Mouse (Mus musculus): ENCODE data around the gene Ghrh.

The Ghrh gene

GRCm38 (mm10) chr2:157349121-157349778 is 1.9 kb upstream of the Ghrh start:
- DNase-seq (ENCODE audit: low spot score): no peak

- DNase-seq (ENCODE audit: low spot score): no peak
Observed at GRCm38 (mm10) chr2:157343337-157343736, 4.0 kb downstream of the Ghrh start.

- no peak for DNase-seq (ENCODE audit: low spot score)
Observed at GRCm38 (mm10) chr2:157342328-157342926, 4.9 kb downstream of the Ghrh start.

- peak; percentile 78 for DNase-seq (ENCODE audit: low spot score)
Observed at GRCm38 (mm10) chr2:157341554-157342270, 5.6 kb downstream of the Ghrh start.

GRCm38 (mm10) chr2:157340221-157340741 is 7.0 kb downstream of the Ghrh start:
- DNase-seq (ENCODE audit: low spot score): peak; percentile 20

GRCm38 (mm10) chr2:157339532-157339931 is 7.8 kb downstream of the Ghrh start:
- no peak for DNase-seq (ENCODE audit: low spot score)

GRCm38 (mm10) chr2:157338663-157339062 is 8.6 kb downstream of the Ghrh start:
- peak; percentile 57 for DNase-seq (ENCODE audit: low spot score)

GRCm38 (mm10) chr2:157332059-157332458 is 15.2 kb downstream of the Ghrh start:
- no peak for DNase-seq (ENCODE audit: low spot score)

- DNase-seq (ENCODE audit: low spot score): no peak
Observed at GRCm38 (mm10) chr2:157328570-157328969, 18.7 kb downstream of the Ghrh start.

GRCm38 (mm10) chr2:157328106-157328505 is 19.2 kb downstream of the Ghrh start:
- no peak for DNase-seq (ENCODE audit: low spot score)

GRCm38 (mm10) chr2:157325238-157325637 is 22.1 kb downstream of the Ghrh start:
- DNase-seq (ENCODE audit: low spot score): no peak

GRCm38 (mm10) chr2:157322029-157322766 is 25.1 kb downstream of the Ghrh start:
- no peak for DNase-seq (ENCODE audit: low spot score)

GRCm38 (mm10) chr2:157320886-157321285 is 26.4 kb downstream of the Ghrh start:
- no peak for DNase-seq (ENCODE audit: low spot score)

- DNase-seq (ENCODE audit: low spot score): no peak
Observed at GRCm38 (mm10) chr2:157320135-157320534, 27.2 kb downstream of the Ghrh start.

- DNase-seq (ENCODE audit: low spot score): no peak
Observed at GRCm38 (mm10) chr2:157317220-157317619, 30.1 kb downstream of the Ghrh start.

- DNase-seq (ENCODE audit: low spot score): no peak
Observed at GRCm38 (mm10) chr2:157316358-157316933, 30.9 kb downstream of the Ghrh start.

GRCm38 (mm10) chr2:157315486-157315885 is 31.8 kb downstream of the Ghrh start:
- no peak for DNase-seq (ENCODE audit: low spot score)

GRCm38 (mm10) chr2:157314310-157314709 is 33.0 kb downstream of the Ghrh start:
- no peak for DNase-seq (ENCODE audit: low spot score)

- DNase-seq (ENCODE audit: low spot score): no peak
Observed at GRCm38 (mm10) chr2:157313718-157314117, 33.6 kb downstream of the Ghrh start.

- DNase-seq (ENCODE audit: low spot score): no peak
Observed at GRCm38 (mm10) chr2:157310963-157311637, 36.2 kb downstream of the Ghrh start.

GRCm38 (mm10) chr2:157309611-157310010 is 37.7 kb downstream of the Ghrh start:
- DNase-seq (ENCODE audit: low spot score): no peak

Measured in adipocyte (in vitro differentiated cells).